Mouse (Mus musculus) gastrocnemius, postnatal 36 days (tissue): ENCODE data around the gene Mtmr2. TPM values are rescaled to one million over a fixed set of nuclear protein-coding genes. Genes with fewer than 3 reads are reported as not detected.
"Not testable (repeated sequence)": the region's sequence is repeated elsewhere in the genome, so short reads cannot be mapped to it uniquely, and the experiment has no call there.

Experiments used
- DNase-seq, 2 experiments: peaks; one replicate each; pipeline ENCODE4 v3.0.0; 2022
- intact Hi-C: fragments of 180-260 bp; cut with DNase I; formaldehyde crosslinking; loops from one replicate; pipeline ENCODE4 v1.15.1; 2025
- long read RNA-seq, 2 experiments: library from polyadenylated mRNA; stranded (forward); transcript quantifications; one replicate each; pipeline ENCODE4 v2.0.0; 2021
- total RNA-seq, 2 experiments: library from RNA; stranded (reverse); gene quantifications; 2 replicates each; pipeline ENCODE4 v1.2.3; 2021

The Mtmr2 gene
- total RNA-seq: 10 to 100 TPM; 19.0 to 19.3 TPM
- long read RNA-seq, experiment 1, partial matches to known transcripts: 1 of 8 reads
- long read RNA-seq, experiment 1, other reads (novel, unspliced or antisense): 4 of 8 reads
- long read RNA-seq, experiment 2, transcript Mtmr2-208 (16 exons, 3,088 nt): major isoform, 9 of 21 reads
- long read RNA-seq, experiment 2, transcript Mtmr2-201 (15 exons, 3,788 nt): minor isoform, 5 of 21 reads
- long read RNA-seq, experiment 2, partial matches to known transcripts: 4 of 21 reads
- long read RNA-seq, experiment 2, other reads (novel, unspliced or antisense): 2 of 21 reads

GRCm38 (mm10) chr9:13748404-13748797 lies at the start of gene Mtmr2:
TSS of gene Mtmr2 (plus strand) at chr9:13748410.
- no peak for DNase-seq
- intact Hi-C loops: no loop called here

GRCm38 (mm10) chr9:13699061-13699780 lies 49.0 kb upstream of the Mtmr2 start:
- intact Hi-C loops: no loop called here
- no peak for DNase-seq

- intact Hi-C loops: no loop called here
- no peak for DNase-seq
Observed at GRCm38 (mm10) chr9:13699781-13700116, 48.5 kb upstream of the Mtmr2 start.

- no peak for DNase-seq
- intact Hi-C loops: no loop called here
Observed at GRCm38 (mm10) chr9:13701773-13702172, 46.4 kb upstream of the Mtmr2 start.

GRCm38 (mm10) chr9:13703100-13703499 lies 45.1 kb upstream of the Mtmr2 start:
- DNase-seq: no peak
- intact Hi-C loops: no loop called here

- intact Hi-C loops: no loop called here
Observed at GRCm38 (mm10) chr9:13704917-13705316, 43.3 kb upstream of the Mtmr2 start.

GRCm38 (mm10) chr9:13707066-13707555 lies 41.1 kb upstream of the Mtmr2 start:
- intact Hi-C loops: no loop called here
- DNase-seq: no peak

More at GRCm38 (mm10) chr9:13704917-13705316, 43.3 kb upstream of the Mtmr2 start:
- DNase-seq: no peak

- intact Hi-C loops: no loop called here
Observed at GRCm38 (mm10) chr9:13709436-13709835, 38.8 kb upstream of the Mtmr2 start.

GRCm38 (mm10) chr9:13715891-13716290 lies 32.3 kb upstream of the Mtmr2 start:
- DNase-seq, intact Hi-C loops: not testable (repeated sequence)

More at GRCm38 (mm10) chr9:13709436-13709835, 38.8 kb upstream of the Mtmr2 start:
- DNase-seq: no peak

GRCm38 (mm10) chr9:13716316-13717099 lies 31.7 kb upstream of the Mtmr2 start:
- DNase-seq: peak; percentile 52 to 66
- intact Hi-C loops: loop anchor here (1.0 kb wide), 1 partner anchor 484 kb away; no protein-coding TSS in a partner anchor

GRCm38 (mm10) chr9:13748798-13749674 lies 826 bp downstream of the Mtmr2 start:
- peak; percentile 91 to 92 for DNase-seq
- intact Hi-C loops: no loop called here

- no peak for DNase-seq
- intact Hi-C loops: no loop called here
Observed at GRCm38 (mm10) chr9:13749675-13749998, 1.4 kb downstream of the Mtmr2 start.

GRCm38 (mm10) chr9:13752543-13752942 lies 4.3 kb downstream of the Mtmr2 start:
- DNase-seq: no peak
- intact Hi-C loops: no loop called here

- intact Hi-C loops: no loop called here
Observed at GRCm38 (mm10) chr9:13760430-13760829, 12.2 kb downstream of the Mtmr2 start.

GRCm38 (mm10) chr9:13765624-13766023 lies 17.4 kb downstream of the Mtmr2 start:
- intact Hi-C loops: no loop called here
- no peak for DNase-seq

More at GRCm38 (mm10) chr9:13760430-13760829, 12.2 kb downstream of the Mtmr2 start:
- DNase-seq: no peak

- no peak for DNase-seq
- intact Hi-C loops: no loop called here
Observed at GRCm38 (mm10) chr9:13766570-13766969, 18.4 kb downstream of the Mtmr2 start.

- intact Hi-C loops: no loop called here
- DNase-seq: no peak
Observed at GRCm38 (mm10) chr9:13774732-13775131, 26.5 kb downstream of the Mtmr2 start.

GRCm38 (mm10) chr9:13781985-13782384 lies 33.8 kb downstream of the Mtmr2 start:
- intact Hi-C loops: no loop called here
- DNase-seq: no peak

- intact Hi-C loops, DNase-seq: not testable (repeated sequence)
Observed at GRCm38 (mm10) chr9:13790864-13791263, 42.7 kb downstream of the Mtmr2 start.

- DNase-seq: no peak
- intact Hi-C loops: no loop called here
Observed at GRCm38 (mm10) chr9:13794302-13794701, 46.1 kb downstream of the Mtmr2 start.
